Mouse (Mus musculus): ENCODE measurements around the gene Pdgfb. TPM values are rescaled to one million over a fixed set of nuclear protein-coding genes. Genes with fewer than 3 reads are reported as not detected.

The Pdgfb gene
- polyA plus RNA-seq, 1 experiment: 14.5 TPM

- H3K27me3 ChIP-seq (ENCODE audit: control insufficient read depth, insufficient read depth, low read length): no peaks in the 10 kb centered on the region
- no peak overlapping the region; the same call in 1 of the 2 replicates for H3K27ac ChIP-seq (ENCODE audit: insufficient read depth, low read length)
- WGBS: 81% methylated on average over 5 of the region's 5 CpGs
- H3K4me3 ChIP-seq (ENCODE audit: extremely low read depth, insufficient read depth, insufficient read length): no peak overlapping the region
- H3K4me1 ChIP-seq (ENCODE audit: control insufficient read depth, insufficient read depth, insufficient read length): peaks cover 11% of the 10 kb centered on the region; the same call in 1 of the 2 replicates
- no peak for DNase-seq (ENCODE audit: low read depth in 1 of 2, low spot score in 2 of 2)
- TF ChIP-seq POLR2A (IDR thresholded peaks at IDR 0.05; ENCODE audit: low read depth, low read length): no peak
- TF ChIP-seq CTCF (IDR thresholded peaks at IDR 0.05; ENCODE audit: extremely low read depth, insufficient read depth, insufficient read length, insufficient replicate concordance): no peak
- no peaks in the 10 kb centered on the region for H3K36me3 ChIP-seq (ENCODE audit: control insufficient read depth, insufficient read depth, low read length)
Measured at GRCm38 (mm10) chr15:80026061-80026460, 11.3 kb upstream of the Pdgfb start.

GRCm38 (mm10) chr15:80025615-80026014 lies 10.8 kb upstream of the Pdgfb start:
- Histone ChIP-seq H3K36me3 (ENCODE audit: control insufficient read depth, insufficient read depth, low read length) (no peaks in the 10 kb centered on the region), H3K27me3 (ENCODE audit: control insufficient read depth, insufficient read depth, low read length) (no peaks in the 10 kb centered on the region), H3K4me1 (ENCODE audit: control insufficient read depth, insufficient read depth, insufficient read length) (peaks cover 11% of the 10 kb centered on the region; the same call in 1 of the 2 replicates), H3K27ac (ENCODE audit: insufficient read depth, low read length) (no peak overlapping the region), H3K4me3 (ENCODE audit: extremely low read depth, insufficient read depth, insufficient read length) (no peak overlapping the region)
- DNase-seq (ENCODE audit: low read depth in 1 of 2, low spot score in 2 of 2): no peak
- TF ChIP-seq CTCF (IDR thresholded peaks at IDR 0.05; ENCODE audit: extremely low read depth, insufficient read depth, insufficient read length, insufficient replicate concordance) (no peak), POLR2A (IDR thresholded peaks at IDR 0.05; ENCODE audit: low read depth, low read length) (no peak)
- 26% methylated on average over 7 of the region's 7 CpGs for WGBS

GRCm38 (mm10) chr15:80024331-80025313 lies 9.8 kb upstream of the Pdgfb start:
- Histone ChIP-seq H3K4me1 (ENCODE audit: control insufficient read depth, insufficient read depth, insufficient read length) (peaks cover 11% of the 10 kb centered on the region; the same call in 1 of the 2 replicates), H3K4me3 (ENCODE audit: extremely low read depth, insufficient read depth, insufficient read length) (no peak overlapping the region), H3K36me3 (ENCODE audit: control insufficient read depth, insufficient read depth, low read length) (no peaks in the 10 kb centered on the region), H3K27ac (ENCODE audit: insufficient read depth, low read length) (no peak overlapping the region), H3K27me3 (ENCODE audit: control insufficient read depth, insufficient read depth, low read length) (no peaks in the 10 kb centered on the region)
- 44% methylated on average over 11 of the region's 11 CpGs for WGBS
- DNase-seq (ENCODE audit: low read depth in 1 of 2, low spot score in 2 of 2): no peak
- TF ChIP-seq CTCF (IDR thresholded peaks at IDR 0.05; ENCODE audit: extremely low read depth, insufficient read depth, insufficient read length, insufficient replicate concordance) (no peak), POLR2A (IDR thresholded peaks at IDR 0.05; ENCODE audit: low read depth, low read length) (no peak)

- no peaks in the 10 kb centered on the region for H3K27me3 ChIP-seq (ENCODE audit: control insufficient read depth, insufficient read depth, low read length)
- WGBS: 62% methylated on average over 4 of the region's 4 CpGs
- no peaks in the 10 kb centered on the region for H3K36me3 ChIP-seq (ENCODE audit: control insufficient read depth, insufficient read depth, low read length)
- H3K4me3 ChIP-seq (ENCODE audit: extremely low read depth, insufficient read depth, insufficient read length): no peak overlapping the region
- no peak for DNase-seq (ENCODE audit: low read depth in 1 of 2, low spot score in 2 of 2)
- TF ChIP-seq POLR2A (IDR thresholded peaks at IDR 0.05; ENCODE audit: low read depth, low read length): no peak
- no peak for TF ChIP-seq CTCF (IDR thresholded peaks at IDR 0.05; ENCODE audit: extremely low read depth, insufficient read depth, insufficient read length, insufficient replicate concordance)
- H3K4me1 ChIP-seq (ENCODE audit: control insufficient read depth, insufficient read depth, insufficient read length): peaks cover 10% of the 10 kb centered on the region; the same call in 1 of the 2 replicates
- no peak overlapping the region for H3K27ac ChIP-seq (ENCODE audit: insufficient read depth, low read length)
Measured at GRCm38 (mm10) chr15:80020516-80020915, 5.7 kb upstream of the Pdgfb start.

GRCm38 (mm10) chr15:80019625-80020024 lies 4.8 kb upstream of the Pdgfb start:
- Histone ChIP-seq H3K4me1 (ENCODE audit: control insufficient read depth, insufficient read depth, insufficient read length) (peaks cover under 1% of the 10 kb centered on the region; the same call in 1 of the 2 replicates), H3K36me3 (ENCODE audit: control insufficient read depth, insufficient read depth, low read length) (no peaks in the 10 kb centered on the region), H3K27ac (ENCODE audit: insufficient read depth, low read length) (no peak overlapping the region), H3K4me3 (ENCODE audit: extremely low read depth, insufficient read depth, insufficient read length) (no peak overlapping the region), H3K27me3 (ENCODE audit: control insufficient read depth, insufficient read depth, low read length) (0 out of 2 replicates have a peak, but pooled peaks cover 4% of the 10 kb centered on the region)
- 90% methylated on average over 4 of the region's 4 CpGs for WGBS
- DNase-seq (ENCODE audit: low read depth in 1 of 2, low spot score in 2 of 2): no peak
- TF ChIP-seq POLR2A (IDR thresholded peaks at IDR 0.05; ENCODE audit: low read depth, low read length) (no peak), CTCF (IDR thresholded peaks at IDR 0.05; ENCODE audit: extremely low read depth, insufficient read depth, insufficient read length, insufficient replicate concordance) (no peak)

GRCm38 (mm10) chr15:80019220-80019619 lies 4.4 kb upstream of the Pdgfb start:
- Histone ChIP-seq H3K36me3 (ENCODE audit: control insufficient read depth, insufficient read depth, low read length) (no peaks in the 10 kb centered on the region), H3K27me3 (ENCODE audit: control insufficient read depth, insufficient read depth, low read length) (peaks cover 7% of the 10 kb centered on the region; the same call in 1 of the 2 replicates), H3K27ac (ENCODE audit: insufficient read depth, low read length) (no peak overlapping the region), H3K4me3 (ENCODE audit: extremely low read depth, insufficient read depth, insufficient read length) (no peak overlapping the region), H3K4me1 (ENCODE audit: control insufficient read depth, insufficient read depth, insufficient read length) (no peaks in the 10 kb centered on the region; the same call in 1 of the 2 replicates)
- no peak for TF ChIP-seq POLR2A (IDR thresholded peaks at IDR 0.05; ENCODE audit: low read depth, low read length)
- no peak for TF ChIP-seq CTCF (IDR thresholded peaks at IDR 0.05; ENCODE audit: extremely low read depth, insufficient read depth, insufficient read length, insufficient replicate concordance)
- no peak for DNase-seq (ENCODE audit: low read depth in 1 of 2, low spot score in 2 of 2)
- WGBS: 89% methylated on average over 7 of the region's 7 CpGs

Measured in spleen, adult 2 months (tissue).